Mouse (Mus musculus): ENCODE measurements around the gene Ust. TPM values are rescaled to one million over a fixed set of nuclear protein-coding genes. Genes with fewer than 3 reads are reported as not detected.

Gene Ust
- polyA plus RNA-seq, 1 experiment from 2014 or later, result 6.6 TPM

GRCm38 (mm10) chr10:8339645-8340428 lies 178.8 kb downstream of the Ust start:
- no peaks in the 10 kb centered on the region for H3K4me1 ChIP-seq (ENCODE audit: control insufficient read depth, insufficient read depth, low read length)
- H3K27ac ChIP-seq (ENCODE audit: low read depth, low read length), result no peak overlapping the region
- H3K4me3 ChIP-seq (ENCODE audit: low read depth, low read length), result no peak overlapping the region
- 77% methylated on average over 12 of the region's 12 CpGs for WGBS
- ATAC-seq (ENCODE audit: insufficient read depth, low FRiP score, low TSS enrichment) (no peak; the same call in 1 of the 2 replicates), DNase-seq (ENCODE audit: low spot score) (no peak)
- no peak overlapping the region for H3K9ac ChIP-seq (ENCODE audit: low read length)
- H3K36me3 ChIP-seq (ENCODE audit: control insufficient read depth, insufficient read depth, low read length), result no peaks in the 10 kb centered on the region; the same call in 1 of the 2 replicates
- no peaks in the 10 kb centered on the region for H3K9me3 ChIP-seq (ENCODE audit: control insufficient read depth, low read length)
- H3K27me3 ChIP-seq (ENCODE audit: control insufficient read depth, insufficient read depth, low read length), result no peaks in the 10 kb centered on the region
- no peak overlapping the region for H3K4me2 ChIP-seq (ENCODE audit: low read depth)

- H3K4me2 ChIP-seq (ENCODE audit: low read depth), result no peak overlapping the region
- no peaks in the 10 kb centered on the region for H3K27me3 ChIP-seq (ENCODE audit: control insufficient read depth, insufficient read depth, low read length)
- ATAC-seq (ENCODE audit: insufficient read depth, low FRiP score, low TSS enrichment) (no peak), DNase-seq (ENCODE audit: low spot score) (no peak)
- no peak overlapping the region for H3K9ac ChIP-seq (ENCODE audit: low read length)
- H3K36me3 ChIP-seq (ENCODE audit: control insufficient read depth, insufficient read depth, low read length), result no peaks in the 10 kb centered on the region; the same call in 1 of the 2 replicates
- no peak overlapping the region for H3K4me3 ChIP-seq (ENCODE audit: low read depth, low read length)
- WGBS, result 82% methylated on average over 1 of the region's 1 CpGs
- no peaks in the 10 kb centered on the region for H3K9me3 ChIP-seq (ENCODE audit: control insufficient read depth, low read length)
- H3K27ac ChIP-seq (ENCODE audit: low read depth, low read length), result no peak overlapping the region
- no peaks in the 10 kb centered on the region for H3K4me1 ChIP-seq (ENCODE audit: control insufficient read depth, insufficient read depth, low read length)
Observed at GRCm38 (mm10) chr10:8336601-8337000, 182.0 kb downstream of the Ust start.

- no peak overlapping the region for H3K9ac ChIP-seq (ENCODE audit: low read length)
- no peak overlapping the region for H3K4me2 ChIP-seq (ENCODE audit: low read depth)
- 88% methylated on average over 5 of the region's 5 CpGs for WGBS
- ATAC-seq (ENCODE audit: insufficient read depth, low FRiP score, low TSS enrichment) (no peak), DNase-seq (ENCODE audit: low spot score) (no peak)
- H3K4me1 ChIP-seq (ENCODE audit: control insufficient read depth, insufficient read depth, low read length), result no peaks in the 10 kb centered on the region
- no peaks in the 10 kb centered on the region for H3K27me3 ChIP-seq (ENCODE audit: control insufficient read depth, insufficient read depth, low read length)
- no peak overlapping the region for H3K4me3 ChIP-seq (ENCODE audit: low read depth, low read length)
- no peak overlapping the region for H3K27ac ChIP-seq (ENCODE audit: low read depth, low read length)
- no peaks in the 10 kb centered on the region for H3K36me3 ChIP-seq (ENCODE audit: control insufficient read depth, insufficient read depth, low read length)
- no peaks in the 10 kb centered on the region for H3K9me3 ChIP-seq (ENCODE audit: control insufficient read depth, low read length)
Observed at GRCm38 (mm10) chr10:8330958-8331357, 187.7 kb downstream of the Ust start.

- Histone ChIP-seq H3K9me3 (ENCODE audit: control insufficient read depth, low read length) (no peaks in the 10 kb centered on the region), H3K36me3 (ENCODE audit: control insufficient read depth, insufficient read depth, low read length) (no peaks in the 10 kb centered on the region), H3K4me2 (ENCODE audit: low read depth) (no peak overlapping the region), H3K4me3 (ENCODE audit: low read depth, low read length) (no peak overlapping the region), H3K27me3 (ENCODE audit: control insufficient read depth, insufficient read depth, low read length) (no peaks in the 10 kb centered on the region), H3K27ac (ENCODE audit: low read depth, low read length) (no peak overlapping the region), H3K9ac (ENCODE audit: low read length) (no peak overlapping the region), H3K4me1 (ENCODE audit: control insufficient read depth, insufficient read depth, low read length) (no peaks in the 10 kb centered on the region)
- ATAC-seq (ENCODE audit: insufficient read depth, low FRiP score, low TSS enrichment), result no peak
- DNase-seq (ENCODE audit: low spot score), result no peak
- 91% methylated on average over 8 of the region's 8 CpGs for WGBS
Observed at GRCm38 (mm10) chr10:8330006-8330405, 188.6 kb downstream of the Ust start.

- H3K27me3 ChIP-seq (ENCODE audit: control insufficient read depth, insufficient read depth, low read length), result no peaks in the 10 kb centered on the region
- ATAC-seq (ENCODE audit: insufficient read depth, low FRiP score, low TSS enrichment), result peak; percentile 61; the same call in 1 of the 2 replicates
- 52% methylated on average over 2 of the region's 2 CpGs for WGBS
Observed at GRCm38 (mm10) chr10:8323304-8323765, 195.3 kb downstream of the Ust start.

GRCm38 (mm10) chr10:8320771-8321170 lies 197.9 kb downstream of the Ust start:
- Histone ChIP-seq H3K36me3 (ENCODE audit: control insufficient read depth, insufficient read depth, low read length) (no peaks in the 10 kb centered on the region), H3K4me3 (ENCODE audit: low read depth, low read length) (no peak overlapping the region), H3K9me3 (ENCODE audit: control insufficient read depth, low read length) (no peaks in the 10 kb centered on the region), H3K9ac (ENCODE audit: low read length) (no peak overlapping the region), H3K27me3 (ENCODE audit: control insufficient read depth, insufficient read depth, low read length) (no peaks in the 10 kb centered on the region), H3K27ac (ENCODE audit: low read depth, low read length) (no peak overlapping the region), H3K4me2 (ENCODE audit: low read depth) (no peak overlapping the region), H3K4me1 (ENCODE audit: control insufficient read depth, insufficient read depth, low read length) (no peaks in the 10 kb centered on the region)
- DNase-seq (ENCODE audit: low spot score) (no peak), ATAC-seq (ENCODE audit: insufficient read depth, low FRiP score, low TSS enrichment) (no peak)

More at GRCm38 (mm10) chr10:8323304-8323765, 195.3 kb downstream of the Ust start:
- Histone ChIP-seq H3K4me1 (ENCODE audit: control insufficient read depth, insufficient read depth, low read length) (no peaks in the 10 kb centered on the region), H3K9me3 (ENCODE audit: control insufficient read depth, low read length) (no peaks in the 10 kb centered on the region), H3K4me2 (ENCODE audit: low read depth) (no peak overlapping the region), H3K9ac (ENCODE audit: low read length) (no peak overlapping the region), H3K36me3 (ENCODE audit: control insufficient read depth, insufficient read depth, low read length) (no peaks in the 10 kb centered on the region), H3K4me3 (ENCODE audit: low read depth, low read length) (no peak overlapping the region), H3K27ac (ENCODE audit: low read depth, low read length) (no peak overlapping the region)
- peak; percentile 63 for DNase-seq (ENCODE audit: low spot score)

GRCm38 (mm10) chr10:8309435-8309834 lies 209.2 kb downstream of the Ust start:
- H3K9me3 ChIP-seq (ENCODE audit: control insufficient read depth, low read length), result no peaks in the 10 kb centered on the region
- H3K4me1 ChIP-seq (ENCODE audit: control insufficient read depth, insufficient read depth, low read length), result no peaks in the 10 kb centered on the region
- H3K4me2 ChIP-seq (ENCODE audit: low read depth), result no peak overlapping the region
- no peak overlapping the region for H3K27ac ChIP-seq (ENCODE audit: low read depth, low read length)
- WGBS, result 75% methylated on average over 6 of the region's 6 CpGs
- H3K4me3 ChIP-seq (ENCODE audit: low read depth, low read length), result no peak overlapping the region
- H3K36me3 ChIP-seq (ENCODE audit: control insufficient read depth, insufficient read depth, low read length), result no peaks in the 10 kb centered on the region
- H3K9ac ChIP-seq (ENCODE audit: low read length), result no peak overlapping the region
- no peaks in the 10 kb centered on the region for H3K27me3 ChIP-seq (ENCODE audit: control insufficient read depth, insufficient read depth, low read length)
- DNase-seq (ENCODE audit: low spot score) (no peak), ATAC-seq (ENCODE audit: insufficient read depth, low FRiP score, low TSS enrichment) (no peak)

- Histone ChIP-seq H3K4me2 (ENCODE audit: low read depth) (no peak overlapping the region), H3K36me3 (ENCODE audit: control insufficient read depth, insufficient read depth, low read length) (no peaks in the 10 kb centered on the region), H3K4me3 (ENCODE audit: low read depth, low read length) (no peak overlapping the region), H3K27me3 (ENCODE audit: control insufficient read depth, insufficient read depth, low read length) (no peaks in the 10 kb centered on the region), H3K9ac (ENCODE audit: low read length) (no peak overlapping the region), H3K27ac (ENCODE audit: low read depth, low read length) (no peak overlapping the region), H3K9me3 (ENCODE audit: control insufficient read depth, low read length) (no peaks in the 10 kb centered on the region), H3K4me1 (ENCODE audit: control insufficient read depth, insufficient read depth, low read length) (no peaks in the 10 kb centered on the region)
- 73% methylated on average over 4 of the region's 4 CpGs for WGBS
- DNase-seq (ENCODE audit: low spot score), result no peak
- no peak for ATAC-seq (ENCODE audit: insufficient read depth, low FRiP score, low TSS enrichment)
Observed at GRCm38 (mm10) chr10:8304211-8304610, 214.4 kb downstream of the Ust start.

- Histone ChIP-seq H3K36me3 (ENCODE audit: control insufficient read depth, insufficient read depth, low read length) (no peaks in the 10 kb centered on the region), H3K9ac (ENCODE audit: low read length) (no peak overlapping the region), H3K4me2 (ENCODE audit: low read depth) (no peak overlapping the region), H3K9me3 (ENCODE audit: control insufficient read depth, low read length) (no peaks in the 10 kb centered on the region), H3K4me3 (ENCODE audit: low read depth, low read length) (no peak overlapping the region), H3K4me1 (ENCODE audit: control insufficient read depth, insufficient read depth, low read length) (no peaks in the 10 kb centered on the region), H3K27ac (ENCODE audit: low read depth, low read length) (no peak overlapping the region), H3K27me3 (ENCODE audit: control insufficient read depth, insufficient read depth, low read length) (no peaks in the 10 kb centered on the region)
- no peak for DNase-seq (ENCODE audit: low spot score)
- WGBS, result 82% methylated on average over 1 of the region's 1 CpGs
- no peak for ATAC-seq (ENCODE audit: insufficient read depth, low FRiP score, low TSS enrichment)
Observed at GRCm38 (mm10) chr10:8299166-8299565, 219.5 kb downstream of the Ust start.
